8 mouse cellular contexts compared by ENCODE assay signal in genomic region chr7:75118022-75118673, GRCm38 (mm10).
A peak's percentile ranks its signal among the peaks of the same experiment; 100 is the strongest.
DNase-seq lines count a peak whose midpoint lies in the region; ATAC-seq lines count a peak whose summit lies in the region.

No protein-coding gene starts in this region.

- intact Hi-C loops in gastrocnemius, postnatal 36 days (cut with DNase I): no loop called here

- ATAC-seq in activated CD4-positive, CD25-positive, alpha-beta regulatory T cell, adult 4 months: peak; percentile 92
- ATAC-seq in neutrophil, adult 5-6 weeks (ENCODE audit: extremely low read depth, insufficient number of reproducible peaks, low FRiP score, poor library complexity, severe bottlenecking): peak; percentile 48; the same call in 1 of the 2 replicates

- DNase-seq in gastrocnemius, adult 18-20 months (ENCODE audit: low spot score): peak; percentile 44
- DNase-seq in gastrocnemius, postnatal 36 days: no peak
- peak; percentile 51 to 57 for DNase-seq in heart, adult 18-20 months
- peak; percentile 15 to 28 for DNase-seq in kidney, adult 8-10 months
- DNase-seq in lung, adult 18-20 months: peak; percentile 14 to 42
- DNase-seq in cerebellum, adult 9-10 months: no peak

Comparison
In these comparisons a context has a peak if more than half of its experiments do, and no peak if none do; other contexts are left out.
1. DNase-seq: peak in gastrocnemius, adult 18-20 months (single experiment), heart, adult 18-20 months (2 of 2), kidney, adult 8-10 months (2 of 2) and lung, adult 18-20 months (2 of 2); none in gastrocnemius, postnatal 36 days (0 of 2) and cerebellum, adult 9-10 months (single experiment).